Mouse (Mus musculus): Measurements from ENCODE around the gene Rsph6a. TPM values are rescaled to one million over a fixed set of nuclear protein-coding genes. Genes with fewer than 3 reads are reported as not detected.

The Rsph6a gene
- total RNA-seq, 2 experiments from 2014 or later = 0.21 TPM; not detected in 1

DNA sequence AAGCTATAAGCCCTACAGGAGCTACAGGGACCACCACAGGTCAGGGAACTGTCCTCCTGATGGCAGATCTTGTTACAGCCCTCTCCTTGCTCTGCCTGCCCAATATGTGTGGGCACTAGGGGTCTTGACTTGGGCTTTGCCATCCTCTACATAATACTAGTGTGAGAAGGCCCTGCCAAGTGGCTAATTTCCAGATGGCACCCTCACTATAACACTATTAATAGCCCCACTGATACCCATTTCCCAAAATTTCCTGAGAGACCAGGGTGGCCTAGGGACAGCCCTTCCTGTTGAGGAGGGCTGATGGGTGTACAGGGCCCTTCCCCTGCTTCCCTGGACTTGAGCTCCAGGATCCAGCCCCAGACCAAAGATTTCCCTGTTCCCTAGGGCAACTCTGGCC, 43.4 kb downstream of the Rsph6a start:
- DNase-seq (ENCODE audit: low spot score in 2 of 2) = no peak

GRCm38 (mm10) chr7:19098811-19099210, 44.3 kb downstream of the Rsph6a start:
- DNase-seq (ENCODE audit: low spot score in 2 of 2) = no peak

DNA sequence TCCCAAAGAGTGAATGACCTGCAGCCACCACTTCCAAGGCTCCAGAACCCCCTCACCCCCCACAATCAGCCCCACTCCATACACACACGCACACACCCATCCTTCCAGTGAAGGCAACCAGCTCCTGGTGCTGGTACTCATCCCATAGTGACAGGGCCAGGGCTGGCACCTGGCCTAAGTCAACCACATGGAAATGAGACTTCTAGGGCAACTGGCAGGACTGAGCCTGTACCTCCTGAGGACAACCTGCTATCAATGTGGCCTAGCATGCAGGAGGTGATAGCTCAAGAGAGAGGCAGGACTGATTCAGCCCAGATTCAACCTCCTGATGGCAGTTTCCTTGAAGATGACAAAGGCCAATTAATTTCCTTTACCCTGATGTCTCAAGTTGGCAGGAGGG, 45.8 kb downstream of the Rsph6a start:
- DNase-seq (ENCODE audit: low spot score in 2 of 2) = no peak

- DNase-seq (ENCODE audit: low spot score in 2 of 2) = no peak
These were observed 49.3 kb downstream of the Rsph6a start for GRCm38 (mm10) chr7:19103741-19104140.

DNA sequence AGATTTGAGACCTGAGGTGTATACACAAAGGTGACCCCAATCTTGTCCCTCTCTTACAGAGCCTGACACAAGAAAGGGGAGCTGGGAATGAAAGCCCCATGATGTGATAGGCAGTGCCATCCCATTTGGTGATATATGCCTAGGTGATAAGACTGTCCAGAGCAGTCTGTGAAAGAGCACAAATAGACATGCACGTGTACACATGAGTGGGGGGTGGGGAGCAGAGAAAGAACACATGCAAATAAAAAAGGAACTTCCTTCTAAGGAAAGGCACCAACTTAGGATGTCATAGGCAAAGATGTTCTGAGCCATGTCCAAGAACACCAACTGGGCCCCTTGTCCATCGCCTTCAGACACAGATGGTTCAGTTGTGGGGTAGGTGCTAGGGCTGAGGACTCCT, 50.0 kb downstream of the Rsph6a start:
- DNase-seq (ENCODE audit: low spot score in 2 of 2) = no peak

- DNase-seq (ENCODE audit: low spot score in 2 of 2) = no peak
These were observed 52.9 kb downstream of the Rsph6a start for GRCm38 (mm10) chr7:19107436-19107835.

DNA sequence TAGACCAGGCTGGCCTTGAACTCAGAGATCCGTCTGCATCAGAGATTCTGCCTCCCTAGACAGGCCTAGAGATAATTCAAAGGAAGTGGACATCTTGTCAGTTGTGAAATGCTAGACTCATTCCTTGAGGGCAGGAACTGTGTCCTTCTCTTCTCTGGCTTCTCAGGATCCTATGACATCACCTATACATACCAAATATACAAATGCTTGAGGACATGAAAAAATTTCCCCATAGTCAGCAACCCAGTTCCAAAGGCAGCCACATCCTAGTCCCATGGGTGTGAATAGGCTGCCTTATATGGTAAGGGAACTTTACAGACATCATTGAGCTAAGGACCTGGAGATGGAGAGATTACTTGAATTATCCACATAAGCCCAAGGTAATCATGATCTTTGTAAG, 55.1 kb downstream of the Rsph6a start:
- no peak for DNase-seq (ENCODE audit: low spot score in 2 of 2)

DNA sequence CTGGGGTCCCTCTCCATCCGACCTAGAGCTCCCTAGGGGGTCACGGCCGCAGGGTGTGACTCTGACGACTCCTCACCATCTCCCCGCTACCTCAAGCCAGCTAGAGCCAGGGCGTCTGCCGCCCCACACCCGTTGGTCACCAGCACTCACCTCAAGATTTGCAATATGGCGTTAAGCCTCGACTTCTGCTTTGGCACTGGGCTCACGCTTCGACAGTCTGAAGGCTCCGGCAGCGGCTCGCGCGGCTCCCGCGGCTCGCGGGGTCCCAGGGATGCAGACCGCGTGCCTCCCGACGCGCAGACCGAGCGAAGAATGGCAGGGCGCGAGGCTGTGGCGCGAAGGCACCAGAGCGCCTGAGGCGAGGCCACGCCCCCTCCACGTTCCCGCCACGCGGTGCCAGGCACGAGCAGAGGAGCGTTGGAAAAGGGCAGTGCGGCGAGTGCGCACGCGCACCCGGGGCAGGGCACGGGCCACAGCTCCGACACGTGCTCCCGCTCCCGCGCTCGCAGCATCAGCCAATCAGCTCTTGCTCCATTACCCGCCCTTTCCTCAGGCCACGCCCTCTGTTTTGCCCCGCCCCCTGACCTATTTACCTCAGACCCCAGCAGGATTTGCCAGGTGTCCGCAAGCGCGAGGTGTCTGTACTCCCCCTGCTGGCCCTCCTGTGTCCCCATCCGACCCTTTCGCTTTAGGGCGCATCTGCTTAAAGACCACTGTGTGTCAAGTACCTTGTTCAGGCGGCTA, 63.7 kb downstream of the Rsph6a start, which contains the start of gene Gm4969:
TSS of gene Gm4969 (minus strand) at position 341 of the 744 bp plus-strand sequence.
- peak in 1 of 2 experiments; percentile 47 for DNase-seq (ENCODE audit: low spot score in 2 of 2)

GRCm38 (mm10) chr7:19119083-19119482, 64.6 kb downstream of the Rsph6a start:
- DNase-seq (ENCODE audit: low spot score in 2 of 2) = no peak

DNA sequence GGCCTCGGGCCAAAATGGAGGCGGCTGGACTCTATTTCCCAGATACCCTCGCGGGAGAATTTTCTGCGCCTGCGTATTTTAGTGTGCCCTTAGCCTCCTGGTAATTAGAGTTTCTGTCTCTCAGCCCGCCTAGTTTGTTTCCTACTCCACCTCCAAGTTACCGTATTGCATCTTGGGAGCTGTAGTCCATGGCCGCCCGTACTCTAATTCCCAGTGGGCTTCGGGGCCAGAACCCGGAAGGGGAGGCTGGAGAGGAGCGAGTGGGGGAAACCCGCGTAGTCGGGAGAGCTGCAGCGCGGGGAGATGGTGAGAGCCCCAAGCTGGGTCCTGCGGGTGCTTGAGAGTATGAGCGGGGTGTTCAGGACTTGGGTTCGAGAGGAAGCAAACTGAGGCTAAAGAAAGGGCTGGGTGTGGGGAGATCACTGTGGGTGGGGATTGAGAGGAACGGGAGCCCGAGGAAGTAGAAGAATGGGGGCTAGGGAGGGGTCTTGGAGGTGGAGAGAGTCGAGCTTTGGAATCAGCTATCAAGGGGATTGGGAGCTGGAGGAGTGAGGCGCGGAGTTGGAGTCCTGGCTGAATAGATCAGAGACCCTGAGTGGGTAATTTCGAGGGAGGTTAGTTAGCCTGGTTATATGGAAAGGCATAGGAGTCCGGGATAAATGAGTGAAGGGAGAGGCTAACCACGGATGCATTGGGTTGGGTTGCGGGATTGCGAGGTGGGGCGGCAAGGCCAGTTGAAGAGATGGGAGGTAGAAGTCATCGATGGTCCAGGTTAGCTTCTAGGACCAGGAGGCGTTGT, 65.3 kb downstream of the Rsph6a start, which contains the start of gene Fbxo46:
TSS of gene Fbxo46 (plus strand) at position 229 of the 799 bp plus-strand sequence.
- DNase-seq (ENCODE audit: low spot score in 2 of 2) = peak; percentile 89 to 97

GRCm38 (mm10) chr7:19121686-19122085, 67.2 kb downstream of the Rsph6a start:
- no peak for DNase-seq (ENCODE audit: low spot score in 2 of 2)

Small RNA genes within 50 kb of the gene (microRNA-seq; reads per million reads assigned to microRNA genes)
- 2.0 to 2.7 reads per million in 2 experiments for gene Mir3100

Other genes with a start within 250 kb of the Rsph6a start
- gene Psg17, start 233.1 kb upstream of the Rsph6a start, total RNA-seq (2021) = not detected
- 1 to 10 TPM; 1.7 to 2.0 TPM for gene Mill2, start 214.7 kb upstream of the Rsph6a start, total RNA-seq (2021)
- 10 to 100 TPM; 28.4 to 35.0 TPM for gene Pglyrp1, start 183.4 kb upstream of the Rsph6a start, total RNA-seq (2021)
- 10 to 100 TPM; 11.0 to 12.8 TPM for gene Ccdc61, start 144.3 kb upstream of the Rsph6a start, total RNA-seq (2021)
- 100 to 1,000 TPM in 1 of 2 experiments, 10 to 100 TPM in 1; 93.5 to 101 TPM for gene Nova2, start 128.8 kb upstream of the Rsph6a start, total RNA-seq (2021)
- gene Nanos2, start 67.3 kb upstream of the Rsph6a start, total RNA-seq (2021) = 1 to 10 TPM in 1 of 2 experiments, under 1 TPM in 1; 0.48 to 1.3 TPM
- gene Mypop, start 63.4 kb upstream of the Rsph6a start, total RNA-seq (2021) = 10 to 100 TPM; 35.6 to 40.5 TPM
- gene Irf2bp1, start 50.6 kb upstream of the Rsph6a start, total RNA-seq (2021) = 10 to 100 TPM; 43.7 to 44.5 TPM
- not detected for gene Foxa3, start 31.2 kb upstream of the Rsph6a start, total RNA-seq (2021)
- 100 to 1,000 TPM; 103 to 105 TPM for gene Sympk, start 30.3 kb upstream of the Rsph6a start, total RNA-seq (2021)
- gene Dmwd, start 21.5 kb downstream of the Rsph6a start, total RNA-seq (2021) = 100 to 1,000 TPM; 141 to 147 TPM
- gene Dmpk, start 29.2 kb downstream of the Rsph6a start, total RNA-seq (2021) = 10 to 100 TPM; 33.0 to 42.3 TPM
- gene Six5, start 39.9 kb downstream of the Rsph6a start, total RNA-seq (2021) = 1 to 10 TPM; 2.1 to 2.7 TPM
- under 1 TPM; 0.72 to 0.78 TPM for gene Gm4969, start 63.7 kb downstream of the Rsph6a start, total RNA-seq (2021)
- 10 to 100 TPM; 11.0 to 14.0 TPM for gene Fbxo46, start 65.2 kb downstream of the Rsph6a start, total RNA-seq (2021)
- 10 to 100 TPM; 19.5 to 22.4 TPM for gene Qpctl, start 94.6 kb downstream of the Rsph6a start, total RNA-seq (2021)
- gene Snrpd2, start 95.0 kb downstream of the Rsph6a start, total RNA-seq (2021) = 10 to 100 TPM; 76.5 to 86.4 TPM
- gene Gipr, start 111.4 kb downstream of the Rsph6a start, total RNA-seq (2021) = 1 to 10 TPM in 1 of 2 experiments, under 1 TPM in 1; 0.55 to 1.6 TPM
- gene Eml2, start 121.7 kb downstream of the Rsph6a start, total RNA-seq (2021) = 100 to 1,000 TPM; 175 to 197 TPM
- 1 to 10 TPM; 4.1 to 4.6 TPM for gene Gpr4, start 157.8 kb downstream of the Rsph6a start, total RNA-seq (2021)
- 10 to 100 TPM; 37.3 to 39.9 TPM for gene Opa3, start 173.6 kb downstream of the Rsph6a start, total RNA-seq (2021)
- gene Vasp, start 217.1 kb downstream of the Rsph6a start, total RNA-seq (2021) = 10 to 100 TPM; 23.2 to 24.2 TPM
- gene Ppm1n, start 225.4 kb downstream of the Rsph6a start, total RNA-seq (2021) = under 1 TPM in 1 of 2 experiments, not detected in 1; 0.79 TPM
- gene Rtn2, start 227.9 kb downstream of the Rsph6a start, total RNA-seq (2021) = 100 to 1,000 TPM in 1 of 2 experiments, 10 to 100 TPM in 1; 93.0 to 104 TPM